Mouse (Mus musculus): ENCODE results near the gene Fars2.

Gene Fars2

GRCm38 (mm10) chr13:36695516-36696201 lies 578.4 kb downstream of the Fars2 start:
- DNase-seq (ENCODE audit: low read depth), result peak; percentile 70

- peak; percentile 87 for DNase-seq (ENCODE audit: low read depth)
Measured at GRCm38 (mm10) chr13:36696351-36696771, 579.1 kb downstream of the Fars2 start.

GRCm38 (mm10) chr13:36707088-36707690 lies 590.0 kb downstream of the Fars2 start:
- DNase-seq (ENCODE audit: low read depth), result no peak

- no peak for DNase-seq (ENCODE audit: low read depth)
Measured at GRCm38 (mm10) chr13:36714101-36714500, 596.9 kb downstream of the Fars2 start.

GRCm38 (mm10) chr13:36716708-36717107 lies 599.5 kb downstream of the Fars2 start:
- no peak for DNase-seq (ENCODE audit: low read depth)

- no peak for DNase-seq (ENCODE audit: low read depth)
Measured at GRCm38 (mm10) chr13:36717376-36717775, 600.2 kb downstream of the Fars2 start.

GRCm38 (mm10) chr13:36720297-36721017 lies 603.2 kb downstream of the Fars2 start:
- no peak for DNase-seq (ENCODE audit: low read depth)

GRCm38 (mm10) chr13:36722309-36722708 lies 605.1 kb downstream of the Fars2 start:
- DNase-seq (ENCODE audit: low read depth), result no peak

GRCm38 (mm10) chr13:36723726-36724300 lies 606.6 kb downstream of the Fars2 start:
- no peak for DNase-seq (ENCODE audit: low read depth)

- no peak for DNase-seq (ENCODE audit: low read depth)
Measured at GRCm38 (mm10) chr13:36724533-36725470, 607.6 kb downstream of the Fars2 start.

- DNase-seq (ENCODE audit: low read depth), result no peak
Measured at GRCm38 (mm10) chr13:36725881-36726280, 608.7 kb downstream of the Fars2 start.

- DNase-seq (ENCODE audit: low read depth), result peak; percentile 51
Measured at GRCm38 (mm10) chr13:36726551-36726950, 609.3 kb downstream of the Fars2 start.

GRCm38 (mm10) chr13:36726951-36727778 lies 610.0 kb downstream of the Fars2 start:
- DNase-seq (ENCODE audit: low read depth), result peak; percentile 88

GRCm38 (mm10) chr13:36727779-36728470 lies 610.7 kb downstream of the Fars2 start:
- peak; percentile 53 for DNase-seq (ENCODE audit: low read depth)

- no peak for DNase-seq (ENCODE audit: low read depth)
Measured at GRCm38 (mm10) chr13:36728509-36728908, 611.3 kb downstream of the Fars2 start.

GRCm38 (mm10) chr13:36729731-36730340 lies 612.6 kb downstream of the Fars2 start:
- no peak for DNase-seq (ENCODE audit: low read depth)

- DNase-seq (ENCODE audit: low read depth), result peak; percentile 32
Measured at GRCm38 (mm10) chr13:36730341-36730761, 613.1 kb downstream of the Fars2 start.

GRCm38 (mm10) chr13:36731016-36731930 lies 614.1 kb downstream of the Fars2 start:
- peak; percentile 64 for DNase-seq (ENCODE audit: low read depth)

All from NIH3T3 (cell line).